Mouse (Mus musculus): ENCODE measurements at regions not wholly inside any gene's neighbourhood (a gene's known extent, or its start where the extent isn't known, plus 50 kb on each side); places are given as distances from the start of the nearest gene placed in this dataset.
"Not testable (repeated sequence)": the region's sequence is repeated elsewhere in the genome, so short reads cannot be mapped to it uniquely, and the experiment has no call there.

DNA sequence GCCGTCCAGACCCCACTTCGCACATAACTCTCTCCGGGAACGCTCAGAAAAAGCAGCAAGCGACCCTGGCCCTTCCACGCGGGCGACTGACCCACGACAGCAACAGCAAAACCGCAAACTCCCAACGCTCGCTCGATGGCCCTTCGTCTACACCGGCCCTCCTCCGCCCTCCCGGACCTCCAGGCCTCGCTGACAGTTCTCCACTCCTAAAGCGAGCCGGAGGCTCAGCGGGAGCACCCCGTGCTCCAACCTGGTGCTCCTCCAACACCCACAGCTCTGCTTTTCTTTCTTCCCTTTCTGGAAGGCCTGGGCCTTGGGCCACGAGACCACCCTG lies 56.2 kb upstream of the Ezh2 start:
- TF ChIP-seq CTCF (IDR thresholded peaks at IDR 0.05; ENCODE audit: low read depth); EP300 (optimal IDR thresholded peaks at IDR 0.05): not testable (repeated sequence)

All from stomach, postnatal 0 days (tissue).